Mouse (Mus musculus): ENCODE measurements around the gene Amy2a2.
"Not testable (repeated sequence)": the region's sequence is repeated elsewhere in the genome, so short reads cannot be mapped to it uniquely, and the experiment has no call there.

Amy2a2 gene

GRCm38 (mm10) chr3:113356558-113356957 is at the start of gene Amy2a2:
Amy2a2 (minus strand) TSS chr3:113356658.
- in situ Hi-C loops (cut with MboI, MseI), result not testable (repeated sequence)

GRCm38 (mm10) chr3:113345484-113345883 is 11.0 kb downstream of the Amy2a2 start:
- in situ Hi-C loops (cut with MboI, MseI), result loop anchor here (10.0 kb wide), 1 partner anchor 101 kb away; no protein-coding TSS in a partner anchor

GRCm38 (mm10) chr3:113323952-113324351 is 32.5 kb downstream of the Amy2a2 start, which contains the start of gene Amy2a3:
Amy2a3 (minus strand) TSS chr3:113324052.
- in situ Hi-C loops (cut with MboI, MseI), result loop anchor here (25.0 kb wide), 1 partner anchor 213 kb away; the partner anchor contains the start of gene Amy2a1

DNA sequence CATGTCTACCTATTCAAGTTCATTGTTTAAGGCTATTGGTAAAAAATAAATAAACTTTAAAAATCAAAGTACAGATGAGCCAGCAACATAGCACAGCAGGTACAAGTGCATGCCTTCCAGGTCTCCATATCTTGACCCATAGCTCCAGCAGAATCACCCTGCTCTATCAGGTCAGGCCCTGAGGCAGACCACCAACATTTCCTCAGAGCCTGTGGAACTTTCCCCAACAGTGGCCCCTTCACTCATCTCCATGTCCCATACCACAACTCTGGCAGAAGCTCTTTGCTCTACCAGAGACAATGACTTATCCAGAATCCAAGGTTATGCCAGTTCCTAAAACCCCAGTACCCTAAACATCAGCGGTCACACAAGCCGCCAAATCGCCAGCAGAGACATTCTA is 43.5 kb downstream of the Amy2a2 start:
- in situ Hi-C loops (cut with MboI, MseI), result loop anchor here (25.0 kb wide), 1 partner anchor 224 kb away; the partner anchor contains the start of gene Amy2a1
